Mouse (Mus musculus) liver, embryonic 14.5 days (tissue): Measurements from ENCODE around the gene Alppl2. TPM values are rescaled to one million over a fixed set of nuclear protein-coding genes. Genes with fewer than 3 reads are reported as not detected.

Experiments used
- ATAC-seq: fragments of 200-750 bp; cut with Nextera tagmentation; 2 replicates; pipeline ENCODE4 v1.8.0; 2017; ENCODE audit warnings: moderate number of reproducible peaks, mild to moderate bottlenecking, moderate library complexity; ENCODE audit not compliant: insufficient read depth
- DNase-seq, 3 experiments: peaks; one replicate each; pipeline ENCODE4 v3.0.0-alpha.2; 2012 to 2013; ENCODE audit warnings: low read depth in 3 of 3, low spot score in 3 of 3
- H3K27ac ChIP-seq: fragments of 300-500 bp; sonication (generic); 2 replicates; pipeline ENCODE4 v1.5.1; 2014; ENCODE audit warnings: moderate library complexity, mild to moderate bottlenecking, control low read depth, inconsistent platforms
- H3K27me3 ChIP-seq: fragments of 300-500 bp; sonication (generic); 2 replicates; pipeline ENCODE4 v1.6.1; 2014; ENCODE audit warnings: mild to moderate bottlenecking, low read length, moderate library complexity; ENCODE audit not compliant: control insufficient read depth, insufficient read depth
- H3K36me3 ChIP-seq: fragments of 300-500 bp; sonication (generic); replicated peaks from 2 replicates; pipeline ENCODE4 v1.6.1; 2014; ENCODE audit warnings: low read depth; ENCODE audit not compliant: control insufficient read depth, insufficient read depth
- H3K4me1 ChIP-seq, 2 experiments: fragments of 200-500 bp in 1 of 2; fragments of 300-500 bp in 1 of 2; sonication (generic) in 1 of 2; replicated peaks; 2 replicates each; pipeline ENCODE4 v1.6.1; 2012 to 2014; ENCODE audit warnings: antibody characterized with exemption in 1 of 2, inconsistent platforms in 1 of 2, low read length in 1 of 2; ENCODE audit not compliant: control insufficient read depth in 2 of 2, insufficient read depth in 2 of 2
- H3K4me2 ChIP-seq: fragments of 300-500 bp; sonication (generic); 2 replicates; pipeline ENCODE4 v1.6.1; 2014; ENCODE audit warnings: low read depth, mild to moderate bottlenecking, control low read depth, moderate library complexity
- H3K4me3 ChIP-seq, 2 experiments: fragments of 200-500 bp in 1 of 2; fragments of 300-500 bp in 1 of 2; sonication (generic) in 1 of 2; 2 replicates each; pipeline ENCODE4 v1.5.1; 2012 to 2014; ENCODE audit warnings: low read depth in 2 of 2, low read length in 2 of 2, mild to moderate bottlenecking in 2 of 2, control low read depth in 1 of 2, inconsistent platforms in 1 of 2, moderate library complexity in 1 of 2; ENCODE audit not compliant: insufficient read depth in 1 of 2
- H3K9ac ChIP-seq: fragments of 300-500 bp; sonication (generic); replicated peaks from 2 replicates; pipeline ENCODE4 v1.6.1; 2014; ENCODE audit warnings: mild to moderate bottlenecking, control low read depth, moderate library complexity
- H3K9me3 ChIP-seq: fragments of 300-500 bp; sonication (generic); 2 replicates; pipeline ENCODE4 v1.6.1; 2016; ENCODE audit warnings: low read length, mixed read lengths; ENCODE audit not compliant: control insufficient read depth
- CTCF ChIP-seq: IDR thresholded peaks from 2 replicates; pipeline ENCODE4 v1.5.1; 2016; ENCODE audit warnings: antibody characterized with exemption, low read depth, control low read depth
- EP300 ChIP-seq: IDR thresholded peaks from 2 replicates; pipeline ENCODE4 v1.6.1; 2016; ENCODE audit warnings: antibody characterized with exemption, low read depth
- whole genome bisulfite sequencing: fragments of 180-500 bp; shearing (Covaris S2); extraction: QIAGEN DNeasy Blood & Tissue Kit; methylation state at CpG from one replicate; pipeline ENCODE4 v1.1.7; 2014; ENCODE audit not compliant: insufficient replicate concordance; 5-methylcytosine and 5-hydroxymethylcytosine counted together
- polyA plus RNA-seq, 2 experiments: library from polyadenylated mRNA; depleted of rRNA in 1 of 2; stranded (reverse) in 1 of 2; unstranded in 1 of 2; fragments of >200 nt; fragmentation: Nextera tagmentation in 1 of 2; extraction: Ambion mirVana in 1 of 2; gene quantifications; 2 replicates each; pipeline versions ENCODE4 v1.2.1 to v1.2.3; 2012 to 2014

Gene Alppl2
- polyA plus RNA-seq (2012; rRNA removed) (not detected in 2 replicates), polyA plus RNA-seq (2014; fragmentation: Nextera tagmentation; extraction: Ambion mirVana) (not detected in 2 replicates)

GRCm38 (mm10) chr1:87089828-87090227 lies at the start of gene Alppl2:
TSS of gene Alppl2 (minus strand) at chr1:87089928.
- no peak for DNase-seq
- no peaks in the 10 kb centered on the region for H3K27me3 ChIP-seq
- ATAC-seq, result no peak
- H3K4me3 ChIP-seq, result no peak within 1 kb of the TSS
- H3K27ac ChIP-seq, result no peak within 1 kb of the TSS
- no peaks in the 10 kb centered on the region for H3K36me3 ChIP-seq
- H3K4me2 ChIP-seq, result no peak within 1 kb of the TSS
- WGBS, result 52% methylated on average over 4 of the region's 4 CpGs
- no peaks in the 10 kb centered on the region for H3K4me1 ChIP-seq
- TF ChIP-seq CTCF, result no peak
- TF ChIP-seq EP300, result no peak
- H3K9ac ChIP-seq, result no peak within 1 kb of the TSS
- H3K9me3 ChIP-seq, result no peaks in the 10 kb centered on the region

- Histone ChIP-seq H3K27me3 (peaks cover 15% of the 10 kb centered on the region), H3K4me2 (no peak overlapping the region), H3K4me3 (no peak overlapping the region), H3K4me1 (no peaks in the 10 kb centered on the region), H3K9ac (no peak overlapping the region), H3K9me3 (no peaks in the 10 kb centered on the region), H3K36me3 (no peaks in the 10 kb centered on the region), H3K27ac (no peak overlapping the region)
- no peak for ATAC-seq
- no peak for DNase-seq
- WGBS, result 54% methylated on average over 4 of the region's 4 CpGs
- TF ChIP-seq CTCF, result no peak
- TF ChIP-seq EP300, result no peak
Measured at GRCm38 (mm10) chr1:87131803-87132202, 42.1 kb upstream of the Alppl2 start.

- no peak for TF ChIP-seq CTCF
- no peak for TF ChIP-seq EP300
- no peak for ATAC-seq
- Histone ChIP-seq H3K4me2 (no peak overlapping the region), H3K27me3 (peaks cover 19% of the 10 kb centered on the region), H3K9me3 (no peaks in the 10 kb centered on the region), H3K36me3 (no peaks in the 10 kb centered on the region), H3K4me1 (no peaks in the 10 kb centered on the region), H3K4me3 (no peak overlapping the region), H3K27ac (no peak overlapping the region), H3K9ac (no peak overlapping the region)
- DNase-seq, result no peak
- 11% methylated on average over 43 of the region's 43 CpGs for WGBS
Measured at GRCm38 (mm10) chr1:87127206-87128030, 37.7 kb upstream of the Alppl2 start.

GRCm38 (mm10) chr1:87124673-87125072 lies 34.9 kb upstream of the Alppl2 start, which contains the start of gene Akp3:
TSS of gene Akp3 (plus strand) at chr1:87124973.
- peaks cover 19% of the 10 kb centered on the region for H3K27me3 ChIP-seq
- WGBS, result 52% methylated on average over 6 of the region's 6 CpGs

GRCm38 (mm10) chr1:87114784-87115183 lies 25.1 kb upstream of the Alppl2 start:
- 38% methylated on average over 1 of the region's 1 CpGs for WGBS
- TF ChIP-seq CTCF (no peak), EP300 (no peak)
- no peaks in the 10 kb centered on the region for H3K36me3 ChIP-seq

More at GRCm38 (mm10) chr1:87124673-87125072, 34.9 kb upstream of the Alppl2 start, which contains the start of gene Akp3:
- ATAC-seq (no peak), DNase-seq (no peak)
- no peaks in the 10 kb centered on the region for H3K9me3 ChIP-seq
- no peak within 1 kb of the TSS for H3K27ac ChIP-seq
- no peaks in the 10 kb centered on the region for H3K4me1 ChIP-seq
- H3K9ac ChIP-seq, result no peak within 1 kb of the TSS
- TF ChIP-seq CTCF (no peak), EP300 (no peak)
- H3K36me3 ChIP-seq, result no peaks in the 10 kb centered on the region
- H3K4me2 ChIP-seq, result no peak within 1 kb of the TSS
- H3K4me3 ChIP-seq, result no peak within 1 kb of the TSS

More at GRCm38 (mm10) chr1:87114784-87115183, 25.1 kb upstream of the Alppl2 start:
- ATAC-seq (no peak), DNase-seq (no peak)
- Histone ChIP-seq H3K27me3 (no peaks in the 10 kb centered on the region), H3K9ac (no peak overlapping the region), H3K4me2 (no peak overlapping the region), H3K4me3 (no peak overlapping the region), H3K9me3 (no peaks in the 10 kb centered on the region), H3K4me1 (no peaks in the 10 kb centered on the region), H3K27ac (no peak overlapping the region)
